Mouse (Mus musculus) heart, embryonic 11.5 days (tissue): ENCODE results near the gene Baz2b. TPM values are rescaled to one million over a fixed set of nuclear protein-coding genes. Genes with fewer than 3 reads are reported as not detected.

Experiments used
- ATAC-seq: fragments of 200-750 bp; cut with Nextera tagmentation; replicated peaks from 2 replicates; pipeline ENCODE4 v1.8.0; 2017; ENCODE audit warnings: moderate library complexity; ENCODE audit not compliant: insufficient number of reproducible peaks, low FRiP score, low TSS enrichment
- H3K27ac ChIP-seq: fragments of 300-500 bp; sonication (generic); 2 replicates; pipeline ENCODE4 v1.5.1; 2014; ENCODE audit warnings: mild to moderate bottlenecking, low read depth, low read length
- H3K27me3 ChIP-seq: fragments of 300-500 bp; sonication (generic); 2 replicates; pipeline ENCODE4 v1.6.1; 2014; ENCODE audit warnings: mild to moderate bottlenecking, low read length, mixed read lengths; ENCODE audit not compliant: control insufficient read depth, insufficient read depth
- H3K36me3 ChIP-seq: fragments of 300-500 bp; sonication (generic); 2 replicates; pipeline ENCODE4 v1.6.1; 2014; ENCODE audit warnings: mild to moderate bottlenecking, low read length, moderate library complexity, mixed read lengths; ENCODE audit not compliant: control insufficient read depth, insufficient read depth
- H3K4me1 ChIP-seq: fragments of 300-500 bp; sonication (generic); 2 replicates; pipeline ENCODE4 v1.6.1; 2014; ENCODE audit warnings: low read length; ENCODE audit not compliant: control insufficient read depth, insufficient read depth
- H3K4me2 ChIP-seq: fragments of 300-500 bp; sonication (generic); 2 replicates; pipeline ENCODE4 v1.6.1; 2014; ENCODE audit warnings: mild to moderate bottlenecking, moderate library complexity
- H3K4me3 ChIP-seq: fragments of 300-500 bp; sonication (generic); 2 replicates; pipeline ENCODE4 v1.5.1; 2014; ENCODE audit warnings: low read depth, low read length
- H3K9ac ChIP-seq: fragments of 300-500 bp; sonication (generic); 2 replicates; pipeline ENCODE4 v1.6.1; 2014; ENCODE audit warnings: mild to moderate bottlenecking, low read depth, low read length, moderate library complexity
- H3K9me3 ChIP-seq: fragments of 300-500 bp; sonication (generic); replicated peaks from 2 replicates; pipeline ENCODE4 v1.6.1; 2016; ENCODE audit warnings: low read length; ENCODE audit not compliant: control insufficient read depth
- WGBS: fragments of 180-500 bp; shearing (Covaris S2); extraction: QIAGEN DNeasy Blood & Tissue Kit; methylation state at CpG from one replicate; pipeline ENCODE4 v1.1.7; 2014; ENCODE audit not compliant: insufficient replicate concordance; 5-methylcytosine and 5-hydroxymethylcytosine counted together
- polyA plus RNA-seq: library from polyadenylated mRNA; unstranded; fragments of >200 nt; fragmentation: Nextera tagmentation; extraction: Ambion mirVana; gene quantifications from 2 replicates; pipeline ENCODE4 v1.2.1, GENCODE M21; 2014

The Baz2b gene
- polyA plus RNA-seq, 1 experiment from 2014 or later: 56.1 TPM

DNA sequence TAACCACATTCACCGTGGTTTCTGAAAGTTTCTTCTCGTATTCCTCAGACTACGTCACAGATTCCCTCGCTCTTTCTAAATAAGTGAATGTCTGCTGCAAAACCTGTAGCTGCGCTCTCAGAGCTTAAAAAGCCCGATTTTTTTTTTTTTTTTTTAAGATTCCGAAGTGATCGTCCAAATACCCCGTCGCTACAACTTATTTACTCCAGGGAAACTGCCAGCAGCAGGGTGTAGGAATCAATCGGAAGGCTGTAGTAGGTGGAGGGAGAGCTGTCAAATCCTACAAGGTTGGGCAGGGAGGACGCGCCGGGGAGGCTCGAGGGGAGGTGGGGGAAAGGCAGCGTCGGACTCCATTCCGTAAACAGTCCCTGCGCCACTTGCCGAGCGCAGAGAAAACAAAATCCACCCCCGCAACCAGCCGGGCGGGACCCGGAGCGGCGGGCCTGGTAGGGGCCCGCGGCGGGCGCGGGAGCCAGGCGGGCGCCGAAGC lies 472 bp downstream of the Baz2b start:
- Histone ChIP-seq H3K27me3 (no peaks in the 10 kb centered on the region), H3K4me2 (peak overlapping the region; percentile 75), H3K4me3 (peak overlapping the region; percentile 99), H3K9ac (peak overlapping the region; percentile 98), H3K27ac (peak overlapping the region; percentile 88), H3K4me1 (peaks cover 28% of the 10 kb centered on the region), H3K36me3 (peaks cover 6% of the 10 kb centered on the region; the same call in 1 of the 2 replicates), H3K9me3 (no peaks in the 10 kb centered on the region)
- ATAC-seq: peak; percentile 43
- WGBS: under 1% methylated on average over 34 of the region's 35 CpGs

- Histone ChIP-seq H3K4me3 (no peak overlapping the region), H3K27me3 (no peaks in the 10 kb centered on the region), H3K9me3 (no peaks in the 10 kb centered on the region), H3K36me3 (peaks cover 4% of the 10 kb centered on the region; the same call in 1 of the 2 replicates), H3K9ac (no peak overlapping the region), H3K4me1 (peaks cover 6% of the 10 kb centered on the region), H3K4me2 (no peak overlapping the region), H3K27ac (no peak overlapping the region)
- WGBS: 87% methylated on average over 6 of the region's 6 CpGs
- ATAC-seq: no peak
Observed at GRCm38 (mm10) chr2:60205795-60206194, 3.8 kb downstream of the Baz2b start.

- WGBS: 81% methylated on average over 6 of the region's 6 CpGs
- Histone ChIP-seq H3K27me3 (no peaks in the 10 kb centered on the region), H3K9me3 (no peaks in the 10 kb centered on the region), H3K36me3 (peaks cover 4% of the 10 kb centered on the region; the same call in 1 of the 2 replicates), H3K4me1 (peaks cover 6% of the 10 kb centered on the region), H3K4me3 (no peak overlapping the region), H3K27ac (no peak overlapping the region), H3K4me2 (no peak overlapping the region), H3K9ac (no peak overlapping the region)
- ATAC-seq: no peak
Observed at GRCm38 (mm10) chr2:60204162-60204561, 5.5 kb downstream of the Baz2b start.

DNA sequence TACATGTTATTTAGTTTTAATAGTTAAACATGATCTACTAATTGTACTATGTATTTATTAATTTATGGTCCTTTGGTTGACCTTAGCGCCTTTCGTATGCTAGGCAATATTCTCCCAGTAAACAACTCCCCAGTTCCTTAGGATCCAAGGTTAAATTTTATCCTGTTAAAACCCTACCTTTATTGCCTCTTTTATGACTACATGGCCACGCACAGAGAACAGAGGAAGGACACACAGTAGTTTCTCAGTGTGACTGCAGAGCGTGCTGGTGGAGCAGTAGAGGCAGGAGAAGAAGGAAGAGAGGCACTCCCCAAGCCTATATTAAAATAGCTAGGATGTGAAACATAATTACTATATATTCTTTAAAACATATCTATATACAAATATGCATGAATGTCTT lies 5.9 kb downstream of the Baz2b start:
- no peak overlapping the region for H3K9ac ChIP-seq
- H3K27me3 ChIP-seq: no peaks in the 10 kb centered on the region
- no peak overlapping the region for H3K4me2 ChIP-seq
- H3K9me3 ChIP-seq: no peaks in the 10 kb centered on the region
- H3K36me3 ChIP-seq: peaks cover 4% of the 10 kb centered on the region; the same call in 1 of the 2 replicates
- no peak for ATAC-seq
- no peak overlapping the region for H3K27ac ChIP-seq
- peaks cover 6% of the 10 kb centered on the region for H3K4me1 ChIP-seq
- 91% methylated on average over 4 of the region's 4 CpGs for WGBS
- H3K4me3 ChIP-seq: no peak overlapping the region

DNA sequence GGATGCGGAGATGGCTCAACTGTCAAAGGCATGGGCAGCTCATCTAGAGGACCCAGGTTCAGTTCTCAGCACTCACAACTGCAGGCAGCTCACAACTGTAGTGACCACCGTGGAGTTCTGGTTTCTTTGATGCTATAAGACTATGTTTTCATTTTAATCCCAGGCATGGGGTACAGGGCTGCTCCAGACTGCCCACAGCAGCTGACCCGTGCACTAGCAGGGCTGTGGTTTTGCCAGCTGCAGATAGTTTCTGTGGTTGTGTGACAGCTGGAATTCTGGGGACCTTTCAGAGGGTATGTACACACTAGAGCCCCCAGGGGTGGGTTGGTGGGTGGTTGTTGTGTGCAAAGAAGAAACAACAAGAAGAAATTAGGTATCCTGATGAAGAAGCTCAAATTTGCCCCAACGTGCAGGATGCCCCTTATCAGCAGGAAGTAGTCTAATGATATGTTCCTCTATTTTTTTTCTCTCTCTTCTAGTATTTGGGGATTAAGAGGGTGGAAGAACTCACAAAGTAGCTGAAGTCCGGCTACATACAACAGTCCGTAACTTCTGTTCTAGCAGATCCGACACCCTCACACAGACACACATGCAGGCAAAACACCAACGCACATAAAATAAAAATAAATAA lies 6.6 kb downstream of the Baz2b start:
- Histone ChIP-seq H3K4me2 (no peak overlapping the region), H3K27me3 (no peaks in the 10 kb centered on the region), H3K9me3 (no peaks in the 10 kb centered on the region), H3K27ac (no peak overlapping the region), H3K36me3 (peaks cover 4% of the 10 kb centered on the region; the same call in 1 of the 2 replicates), H3K4me1 (peaks cover 3% of the 10 kb centered on the region), H3K9ac (no peak overlapping the region), H3K4me3 (no peak overlapping the region)
- no peak for ATAC-seq
- WGBS: 76% methylated on average over 8 of the region's 8 CpGs

DNA sequence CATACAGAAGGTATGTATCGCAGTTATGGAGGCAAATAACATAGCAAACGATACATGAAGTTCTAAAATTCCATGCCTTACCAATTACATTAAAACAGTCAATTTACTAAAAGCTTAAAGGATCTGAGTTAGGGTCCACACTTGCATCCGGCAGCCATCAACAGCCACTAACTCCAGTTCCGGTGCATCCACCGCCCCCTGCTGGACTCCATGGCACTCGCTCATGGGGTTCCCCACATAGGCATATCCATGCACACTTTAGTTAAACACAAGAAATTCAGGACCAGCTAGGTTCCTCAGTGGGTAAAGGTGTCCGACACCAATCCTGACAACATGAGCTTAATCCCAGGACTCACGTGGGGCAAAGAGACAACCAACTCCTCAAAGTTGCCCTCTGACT lies 9.0 kb downstream of the Baz2b start:
- H3K4me2 ChIP-seq: no peak overlapping the region
- 48% methylated on average over 8 of the region's 8 CpGs for WGBS
- no peak overlapping the region for H3K9ac ChIP-seq
- no peaks in the 10 kb centered on the region for H3K27me3 ChIP-seq
- H3K9me3 ChIP-seq: no peaks in the 10 kb centered on the region
- no peak for ATAC-seq
- H3K36me3 ChIP-seq: peaks cover 4% of the 10 kb centered on the region; the same call in 1 of the 2 replicates
- no peaks in the 10 kb centered on the region for H3K4me1 ChIP-seq
- H3K27ac ChIP-seq: no peak overlapping the region
- H3K4me3 ChIP-seq: no peak overlapping the region

- WGBS: 95% methylated on average over 5 of the region's 5 CpGs
- H3K9me3 ChIP-seq: no peaks in the 10 kb centered on the region
- no peak overlapping the region for H3K4me2 ChIP-seq
- peaks cover 4% of the 10 kb centered on the region; the same call in 1 of the 2 replicates for H3K36me3 ChIP-seq
- ATAC-seq: no peak
- H3K27me3 ChIP-seq: no peaks in the 10 kb centered on the region
- H3K4me3 ChIP-seq: no peak overlapping the region
- H3K27ac ChIP-seq: no peak overlapping the region
- no peak overlapping the region for H3K9ac ChIP-seq
- no peaks in the 10 kb centered on the region for H3K4me1 ChIP-seq
Observed at GRCm38 (mm10) chr2:60200051-60200562, 9.5 kb downstream of the Baz2b start.

DNA sequence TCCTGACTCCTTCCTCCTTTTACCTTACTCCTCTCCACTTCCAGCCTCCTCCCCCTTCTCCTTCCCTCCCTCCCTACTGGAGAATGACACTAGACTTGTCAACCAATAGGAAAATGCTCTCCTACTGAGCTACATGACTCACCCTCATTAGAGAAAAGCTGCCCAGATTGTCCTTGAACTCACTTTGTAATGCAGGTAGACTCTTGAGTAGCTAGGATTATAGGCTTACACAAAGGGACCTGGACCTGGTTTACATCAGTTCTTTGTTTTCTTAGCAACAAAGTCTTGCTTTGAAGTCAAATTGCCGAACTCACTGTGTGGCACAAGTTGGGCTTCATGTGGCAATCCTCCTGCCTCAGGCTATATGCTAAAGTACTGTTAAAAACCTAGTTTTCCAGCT lies 12.8 kb downstream of the Baz2b start:
- Histone ChIP-seq H3K9ac (no peak overlapping the region), H3K36me3 (no peaks in the 10 kb centered on the region), H3K4me2 (no peak overlapping the region), H3K9me3 (no peaks in the 10 kb centered on the region), H3K4me1 (no peaks in the 10 kb centered on the region), H3K27ac (no peak overlapping the region), H3K4me3 (no peak overlapping the region), H3K27me3 (no peaks in the 10 kb centered on the region)
- 60% methylated on average over 1 of the region's 1 CpGs for WGBS
- ATAC-seq: no peak

GRCm38 (mm10) chr2:60181696-60182095 lies 27.9 kb downstream of the Baz2b start:
- Histone ChIP-seq H3K9ac (no peak overlapping the region), H3K4me3 (no peak overlapping the region), H3K4me1 (no peaks in the 10 kb centered on the region), H3K9me3 (no peaks in the 10 kb centered on the region), H3K36me3 (no peaks in the 10 kb centered on the region), H3K27me3 (no peaks in the 10 kb centered on the region), H3K27ac (no peak overlapping the region), H3K4me2 (no peak overlapping the region)
- WGBS: 62% methylated on average over 2 of the region's 2 CpGs
- ATAC-seq: no peak
